9 mouse cellular contexts compared by ENCODE assay signal in the genomic region with DNA sequence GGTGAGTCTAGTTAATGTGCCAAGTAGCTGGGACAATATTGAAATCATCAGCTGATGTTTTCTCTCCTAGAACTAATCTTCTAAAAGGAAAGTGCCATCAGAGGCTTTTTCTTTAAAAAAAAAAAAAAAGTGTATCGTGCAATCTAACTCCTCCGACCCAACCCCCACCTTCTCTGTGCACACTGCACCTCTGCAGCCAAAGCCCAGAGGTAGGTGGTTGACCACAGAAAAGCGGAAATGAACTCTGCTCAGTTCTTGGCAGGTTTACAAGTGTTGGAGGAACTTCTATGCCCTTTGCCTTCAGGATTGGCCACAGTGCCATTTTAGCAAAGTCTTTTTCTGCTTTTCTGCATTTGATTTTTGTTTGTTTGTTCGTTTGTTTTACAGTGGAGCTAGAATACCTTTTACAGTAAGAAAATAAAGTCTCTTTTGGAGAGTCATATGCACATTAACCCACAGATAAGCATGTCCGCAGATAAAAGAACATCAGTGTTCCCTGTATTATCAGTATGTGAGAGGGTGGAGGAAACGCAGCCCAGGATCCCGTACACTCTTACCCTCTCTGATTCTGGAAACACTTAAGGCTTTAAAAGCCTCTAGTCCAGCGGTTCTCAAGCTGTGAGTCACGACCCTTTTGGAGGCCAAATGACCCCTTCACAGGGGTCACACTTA. TPM values are rescaled to one million over a fixed set of nuclear protein-coding genes. Genes with fewer than 3 reads are reported as not detected.
DNase-seq lines count a peak whose midpoint lies in the region; ATAC-seq and TF ChIP-seq lines count a peak whose summit lies in the region.
"Had no signal": no experiment of that assay in that cellular context is flagged by ENCODE, and none has a peak within 500 bp of the region (broad histone marks: within the 10 kb centered on the region; RNA-seq: fewer than 3 reads in every experiment).

A gene (minus strand): TSS at position 88 of the 672 bp plus-strand sequence.

- TF ChIP-seq CTCF in kidney, adult 2 months (conservative IDR thresholded peaks at IDR 0.05; ENCODE audit: insufficient read depth, insufficient read length, low read depth, low read length) = no peak

- H3K4me3 ChIP-seq in kidney, adult 2 months (ENCODE audit: insufficient read depth, low read depth, low read length) = no peak within 1 kb of the TSS
- H3K4me3 ChIP-seq in kidney, embryonic 15.5 days (replicated peaks) = no peak within 1 kb of the TSS
- H3K4me3 ChIP-seq in heart, embryonic 10.5 days = no peak within 1 kb of the TSS
- H3K4me3 ChIP-seq in forebrain, embryonic 12.5 days (replicated peaks) = no peak within 1 kb of the TSS
- H3K4me3 ChIP-seq: erythroblast, embryonic 14.5 days had no signal

- ATAC-seq in kidney, embryonic 15.5 days (replicated peaks; ENCODE audit: low FRiP score) = no peak
- ATAC-seq in megakaryocyte progenitor cell, adult 5-6 weeks (replicated peaks; ENCODE audit: poor library complexity) = peak; percentile 66
- no peak for ATAC-seq in forebrain, embryonic 12.5 days (ENCODE audit: low FRiP score)

- no peak within 1 kb of the TSS for H3K27ac ChIP-seq in kidney, adult 2 months (ENCODE audit: insufficient read depth, low read depth, low read length)
- H3K27ac ChIP-seq in kidney, embryonic 15.5 days = no peak within 1 kb of the TSS
- H3K27ac ChIP-seq in heart, embryonic 10.5 days = no peak within 1 kb of the TSS
- H3K27ac ChIP-seq in forebrain, embryonic 12.5 days = no peak within 1 kb of the TSS

- no peak for TF ChIP-seq POLR2A in kidney, adult 2 months (IDR thresholded peaks at IDR 0.05; ENCODE audit: low read depth, low read length)

- no peak within 1 kb of the TSS for H3K9ac ChIP-seq in kidney, embryonic 15.5 days
- no peak within 1 kb of the TSS for H3K9ac ChIP-seq in forebrain, embryonic 12.5 days

- H3K36me3 ChIP-seq in kidney, adult 2 months (ENCODE audit: control insufficient read depth, insufficient read depth, low read length) = no peaks in the 10 kb centered on the region
- H3K36me3 ChIP-seq in kidney, embryonic 15.5 days = no peaks in the 10 kb centered on the region
- no peaks in the 10 kb centered on the region for H3K36me3 ChIP-seq in heart, embryonic 10.5 days
- no peaks in the 10 kb centered on the region for H3K36me3 ChIP-seq in forebrain, embryonic 12.5 days (replicated peaks)

- 52% methylated on average over 9 of the region's 9 CpGs for WGBS in kidney, adult 2 months
- 70% methylated on average over 9 of the region's 9 CpGs for WGBS in kidney, embryonic 15.5 days
- WGBS in heart, embryonic 10.5 days = 40% methylated on average over 9 of the region's 9 CpGs
- WGBS in forebrain, embryonic 12.5 days = 75% methylated on average over 9 of the region's 9 CpGs

- H3K4me1 ChIP-seq in kidney, adult 2 months (ENCODE audit: control insufficient read depth, insufficient read depth, low read length) = no peaks in the 10 kb centered on the region
- H3K4me1 ChIP-seq in kidney, embryonic 15.5 days = no peaks in the 10 kb centered on the region
- H3K4me1 ChIP-seq in heart, embryonic 10.5 days = 0 out of 2 replicates have a peak, but pooled peaks cover 2% of the 10 kb centered on the region
- no peaks in the 10 kb centered on the region for H3K4me1 ChIP-seq in forebrain, embryonic 12.5 days

- no peak within 1 kb of the TSS for H3K4me2 ChIP-seq in kidney, embryonic 15.5 days
- H3K4me2 ChIP-seq in forebrain, embryonic 12.5 days = no peak within 1 kb of the TSS

- no peaks in the 10 kb centered on the region for H3K27me3 ChIP-seq in kidney, adult 2 months (replicated peaks; ENCODE audit: control insufficient read depth, insufficient read depth, low read length)
- no peaks in the 10 kb centered on the region for H3K27me3 ChIP-seq in kidney, embryonic 15.5 days
- H3K27me3 ChIP-seq in heart, embryonic 10.5 days (ENCODE audit: insufficient read depth, poor library complexity, severe bottlenecking) = no peaks in the 10 kb centered on the region
- H3K27me3 ChIP-seq in forebrain, embryonic 12.5 days = no peaks in the 10 kb centered on the region

- no peaks in the 10 kb centered on the region for H3K9me3 ChIP-seq in kidney, embryonic 15.5 days (replicated peaks)
- no peaks in the 10 kb centered on the region for H3K9me3 ChIP-seq in heart, embryonic 10.5 days
- H3K9me3 ChIP-seq in forebrain, embryonic 12.5 days = no peaks in the 10 kb centered on the region

- DNase-seq in kidney, adult 2 months = peak; percentile 84
- DNase-seq in kidney, postnatal 14 days = peak; percentile 28
- DNase-seq in thymus, postnatal 25 days = peak; percentile 53
- DNase-seq in heart, embryonic 10.5 days (ENCODE audit: low spot score) = no peak
- no peak for DNase-seq in right cerebral cortex, postnatal 25 days

RNA-seq across cellular contexts. Expression of the gene that starts here (rescaled TPM):
- polyA plus RNA-seq in kidney, adult 2 months (2012; rRNA removed) = 1.7 and 4.9 TPM in 2 replicates
- 1.9 and 2.5 TPM in 2 replicates for polyA plus RNA-seq in kidney, embryonic 15.5 days (2015; fragmentation: Nextera tagmentation; extraction: Ambion mirVana)
- 490 and 618 TPM in 2 replicates for total RNA-seq in megakaryocyte progenitor cell, adult 5-6 weeks (2015)
- total RNA-seq in megakaryocyte progenitor cell, adult 5-6 weeks (2017) = 424 and 503 TPM in 2 replicates
- polyA plus RNA-seq in heart, embryonic 10.5 days (2016; fragmentation: Nextera tagmentation; extraction: Ambion mirVana) = 0.71 and 1.6 TPM in 2 replicates
- polyA plus RNA-seq in forebrain, embryonic 12.5 days (2016; fragmentation: Nextera tagmentation; extraction: Ambion mirVana) = 0.44 and 1.0 TPM in 2 replicates
- polyA plus RNA-seq: erythroblast, embryonic 14.5 days had no signal

Comparison
In these comparisons a context has a peak if more than half of its experiments do, and no peak if none do; other contexts are left out.
1. DNase-seq: peak in kidney, adult 2 months (single experiment), kidney, postnatal 14 days (single experiment) and thymus, postnatal 25 days (single experiment); none in heart, embryonic 10.5 days (single experiment) and right cerebral cortex, postnatal 25 days (single experiment).